Mouse (Mus musculus) hindbrain, postnatal 0 days (tissue): ENCODE data around the gene Pnrc2. TPM values are rescaled to one million over a fixed set of nuclear protein-coding genes. Genes with fewer than 3 reads are reported as not detected.
A peak's percentile ranks its signal among the peaks of the same experiment; 100 is the strongest.

Source experiments
- ATAC-seq: fragments of 200-750 bp; cut with Nextera tagmentation; 2 replicates; pipeline ENCODE4 v1.8.0; 2017; ENCODE audit warnings: mild to moderate bottlenecking, moderate TSS enrichment, moderate library complexity
- DNase-seq: peaks from one replicate; pipeline ENCODE4 v3.0.0-alpha.2; 2015; ENCODE audit warnings: low spot score
- H3K27ac ChIP-seq: fragments of 300-500 bp; sonication (generic); 2 replicates; pipeline ENCODE4 v1.5.1; 2014; ENCODE audit warnings: mild to moderate bottlenecking
- H3K27me3 ChIP-seq: fragments of 300-500 bp; sonication (generic); 2 replicates; pipeline ENCODE4 v1.6.1; 2014; ENCODE audit warnings: low read length, mixed read lengths; ENCODE audit not compliant: insufficient read depth
- H3K36me3 ChIP-seq: fragments of 300-500 bp; sonication (generic); 2 replicates; pipeline ENCODE4 v1.6.1; 2014; ENCODE audit warnings: low read length, mixed read lengths; ENCODE audit not compliant: insufficient read depth
- H3K4me1 ChIP-seq: fragments of 300-500 bp; sonication (generic); 2 replicates; pipeline ENCODE4 v1.6.1; 2014; ENCODE audit warnings: antibody characterized with exemption, low read length, mixed read lengths; ENCODE audit not compliant: insufficient read depth
- H3K4me2 ChIP-seq: fragments of 300-500 bp; sonication (generic); 2 replicates; pipeline ENCODE4 v1.6.1; 2014; ENCODE audit warnings: low read depth, mild to moderate bottlenecking, low read length, moderate library complexity, mixed read lengths
- H3K4me3 ChIP-seq: fragments of 300-500 bp; sonication (generic); 2 replicates; pipeline ENCODE4 v1.5.1; 2014; ENCODE audit warnings: low read length
- H3K9ac ChIP-seq: fragments of 300-500 bp; sonication (generic); replicated peaks from 2 replicates; pipeline ENCODE4 v1.6.1; 2014; ENCODE audit warnings: mild to moderate bottlenecking, low read length, moderate library complexity, mixed read lengths
- H3K9me3 ChIP-seq: fragments of 300-500 bp; sonication (generic); 2 replicates; pipeline ENCODE4 v1.6.1; 2016; ENCODE audit warnings: low read length, mixed read lengths
- CTCF ChIP-seq: IDR thresholded peaks from 2 replicates; pipeline ENCODE4 v1.5.1; 2016; ENCODE audit warnings: antibody characterized with exemption, control low read depth, low read depth
- WGBS: fragments of 180-500 bp; shearing (Covaris S2); extraction: QIAGEN DNeasy Blood & Tissue Kit; methylation state at CpG from one replicate; pipeline ENCODE4 v1.1.7; 2014; 5-methylcytosine and 5-hydroxymethylcytosine counted together
- polyA plus RNA-seq: library from polyadenylated mRNA; unstranded; fragments of >200 nt; fragmentation: Nextera tagmentation; extraction: Ambion mirVana; gene quantifications from 2 replicates; pipeline ENCODE4 v1.2.1, GENCODE M21; 2015
- total RNA-seq: library from RNA; depleted of rRNA; stranded (reverse); fragments of >200 nt; gene quantifications from 2 replicates; pipeline ENCODE4 v1.2.3, GENCODE M21; 2014

Pnrc2 gene
- total and polyA plus RNA-seq, 2 experiments from 2014 or later, result 54.9 to 81.7 TPM

GRCm38 (mm10) chr4:135918635-135919279 lies 45.1 kb upstream of the Pnrc2 start:
- H3K4me1 ChIP-seq, result peaks cover 5% of the 10 kb centered on the region; the same call in 1 of the 2 replicates
- H3K27ac ChIP-seq, result no peak overlapping the region
- TF ChIP-seq CTCF, result no peak
- no peaks in the 10 kb centered on the region for H3K9me3 ChIP-seq
- DNase-seq, result no peak
- no peak overlapping the region for H3K4me3 ChIP-seq
- WGBS, result 90% methylated on average over 13 of the region's 13 CpGs
- ATAC-seq, result no peak
- H3K27me3 ChIP-seq, result no peaks in the 10 kb centered on the region
- no peak overlapping the region for H3K4me2 ChIP-seq
- H3K9ac ChIP-seq, result no peak overlapping the region
- H3K36me3 ChIP-seq, result no peaks in the 10 kb centered on the region

- Histone ChIP-seq H3K36me3 (no peaks in the 10 kb centered on the region), H3K9me3 (no peaks in the 10 kb centered on the region), H3K27me3 (no peaks in the 10 kb centered on the region), H3K4me1 (no peaks in the 10 kb centered on the region), H3K4me3 (no peak overlapping the region), H3K9ac (no peak overlapping the region), H3K27ac (no peak overlapping the region), H3K4me2 (no peak overlapping the region)
- TF ChIP-seq CTCF, result no peak
- WGBS, result 77% methylated on average over 4 of the region's 4 CpGs
- ATAC-seq, result no peak
- no peak for DNase-seq
These were observed 39.8 kb upstream of the Pnrc2 start for GRCm38 (mm10) chr4:135913433-135913832.

GRCm38 (mm10) chr4:135912835-135913234 lies 39.2 kb upstream of the Pnrc2 start:
- no peaks in the 10 kb centered on the region for H3K27me3 ChIP-seq
- no peak overlapping the region for H3K4me3 ChIP-seq
- H3K9me3 ChIP-seq, result no peaks in the 10 kb centered on the region
- H3K4me2 ChIP-seq, result no peak overlapping the region
- H3K36me3 ChIP-seq, result no peaks in the 10 kb centered on the region
- ATAC-seq, result peak; percentile 79
- DNase-seq, result peak; percentile 72
- no peak overlapping the region for H3K9ac ChIP-seq
- 7% methylated on average over 3 of the region's 3 CpGs for WGBS
- no peak overlapping the region for H3K27ac ChIP-seq
- no peaks in the 10 kb centered on the region for H3K4me1 ChIP-seq
- no peak for TF ChIP-seq CTCF

- no peaks in the 10 kb centered on the region for H3K27me3 ChIP-seq
- no peaks in the 10 kb centered on the region for H3K9me3 ChIP-seq
- no peak overlapping the region for H3K9ac ChIP-seq
- 28% methylated on average over 3 of the region's 3 CpGs for WGBS
- TF ChIP-seq CTCF, result no peak
- H3K4me3 ChIP-seq, result no peak overlapping the region
- ATAC-seq, result no peak
- no peak overlapping the region for H3K27ac ChIP-seq
- no peak overlapping the region for H3K4me2 ChIP-seq
- no peaks in the 10 kb centered on the region for H3K36me3 ChIP-seq
- H3K4me1 ChIP-seq, result no peaks in the 10 kb centered on the region
- peak; percentile 24 for DNase-seq
These were observed 38.5 kb upstream of the Pnrc2 start for GRCm38 (mm10) chr4:135912164-135912563.

- Histone ChIP-seq H3K27ac (no peak overlapping the region), H3K4me3 (no peak overlapping the region), H3K36me3 (no peaks in the 10 kb centered on the region), H3K4me2 (no peak overlapping the region), H3K4me1 (no peaks in the 10 kb centered on the region), H3K9ac (no peak overlapping the region), H3K27me3 (no peaks in the 10 kb centered on the region), H3K9me3 (no peaks in the 10 kb centered on the region)
- TF ChIP-seq CTCF, result no peak
- ATAC-seq, result no peak
- DNase-seq, result no peak
- WGBS, result 56% methylated on average over 7 of the region's 7 CpGs
These were observed 37.9 kb upstream of the Pnrc2 start for GRCm38 (mm10) chr4:135911531-135911930.

- WGBS, result 77% methylated on average over 13 of the region's 13 CpGs
- Histone ChIP-seq H3K4me2 (no peak overlapping the region), H3K9me3 (no peaks in the 10 kb centered on the region), H3K4me1 (no peaks in the 10 kb centered on the region), H3K27ac (no peak overlapping the region), H3K36me3 (no peaks in the 10 kb centered on the region), H3K4me3 (no peak overlapping the region), H3K27me3 (no peaks in the 10 kb centered on the region), H3K9ac (no peak overlapping the region)
- no peak for ATAC-seq
- no peak for TF ChIP-seq CTCF
- DNase-seq, result no peak
These were observed 35.8 kb upstream of the Pnrc2 start for GRCm38 (mm10) chr4:135909326-135910066.

GRCm38 (mm10) chr4:135906633-135907032 lies 33.0 kb upstream of the Pnrc2 start:
- no peak for DNase-seq
- ATAC-seq, result no peak
- Histone ChIP-seq H3K36me3 (no peaks in the 10 kb centered on the region), H3K4me1 (no peaks in the 10 kb centered on the region), H3K9ac (no peak overlapping the region), H3K27ac (no peak overlapping the region), H3K9me3 (no peaks in the 10 kb centered on the region), H3K27me3 (no peaks in the 10 kb centered on the region), H3K4me2 (no peak overlapping the region), H3K4me3 (no peak overlapping the region)
- no peak for TF ChIP-seq CTCF
- WGBS, result 90% methylated on average over 3 of the region's 3 CpGs
